Mouse (Mus musculus): ENCODE data around the gene Itga1. TPM values are rescaled to one million over a fixed set of nuclear protein-coding genes. Genes with fewer than 3 reads are reported as not detected.

Gene Itga1
- polyA plus RNA-seq, 2 experiments = 4.5 to 8.4 TPM

- Histone ChIP-seq H3K4me2 (replicated peaks; ENCODE audit: low read depth, low read length, severe bottlenecking) (no peak overlapping the region), H3K4me1 (ENCODE audit: control insufficient read depth, insufficient read depth, low read length) (no peaks in the 10 kb centered on the region), H3K27ac (replicated peaks; ENCODE audit: low read depth, low read length) (no peak overlapping the region), H3K9ac (ENCODE audit: low read depth, low read length, severe bottlenecking) (no peak overlapping the region), H3K4me3 (replicated peaks; ENCODE audit: low read length) (no peak overlapping the region), H3K27me3 (ENCODE audit: control insufficient read depth, insufficient read depth, low read length) (no peaks in the 10 kb centered on the region), H3K9me3 (ENCODE audit: control insufficient read depth, low read length) (no peaks in the 10 kb centered on the region), H3K36me3 (ENCODE audit: control insufficient read depth, insufficient read depth, low read length) (no peaks in the 10 kb centered on the region)
- no peak for ATAC-seq (ENCODE audit: low FRiP score, low read depth)
- no peak for TF ChIP-seq POLR2A (IDR thresholded peaks at IDR 0.05; ENCODE audit: borderline replicate concordance, extremely low read depth, insufficient read depth, insufficient read length)
- 85% methylated on average over 2 of the region's 2 CpGs for WGBS
- no peak for DNase-seq (ENCODE audit: low spot score)
These were observed 6.4 kb downstream of the Itga1 start for GRCm38 (mm10) chr13:115095392-115095791.

DNA sequence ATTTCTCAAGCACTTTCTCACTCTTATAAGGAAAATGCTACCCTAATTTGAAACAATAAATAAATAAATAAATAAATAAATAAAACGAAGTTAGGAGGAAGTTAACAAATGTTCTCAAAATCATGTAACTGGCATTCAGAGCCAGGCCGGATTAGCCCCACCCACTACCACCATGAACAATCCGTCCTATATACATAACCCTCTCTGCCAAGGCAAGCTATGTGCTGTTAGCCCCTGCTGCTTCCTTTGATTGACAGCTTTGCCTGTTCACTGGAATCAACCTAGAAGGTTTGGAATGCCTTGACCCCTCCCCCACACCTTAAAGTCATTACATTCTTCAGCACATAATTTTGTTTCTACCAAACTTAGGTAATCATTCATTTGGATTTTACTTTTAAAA, 10.3 kb downstream of the Itga1 start:
- no peak for TF ChIP-seq POLR2A (IDR thresholded peaks at IDR 0.05; ENCODE audit: borderline replicate concordance, extremely low read depth, insufficient read depth, insufficient read length)
- H3K4me2 ChIP-seq (replicated peaks; ENCODE audit: low read depth, low read length, severe bottlenecking) = no peak overlapping the region
- H3K27me3 ChIP-seq (ENCODE audit: control insufficient read depth, insufficient read depth, low read length) = no peaks in the 10 kb centered on the region
- H3K4me3 ChIP-seq (replicated peaks; ENCODE audit: low read length) = no peak overlapping the region
- H3K9me3 ChIP-seq (ENCODE audit: control insufficient read depth, low read length) = no peaks in the 10 kb centered on the region
- ATAC-seq (ENCODE audit: low FRiP score, low read depth) (no peak), DNase-seq (ENCODE audit: low spot score) (no peak)
- H3K36me3 ChIP-seq (ENCODE audit: control insufficient read depth, insufficient read depth, low read length) = peaks cover 21% of the 10 kb centered on the region
- 66% methylated on average over 3 of the region's 3 CpGs for WGBS
- H3K4me1 ChIP-seq (ENCODE audit: control insufficient read depth, insufficient read depth, low read length) = peaks cover 11% of the 10 kb centered on the region
- no peak overlapping the region for H3K27ac ChIP-seq (replicated peaks; ENCODE audit: low read depth, low read length)
- no peak overlapping the region for H3K9ac ChIP-seq (ENCODE audit: low read depth, low read length, severe bottlenecking)

GRCm38 (mm10) chr13:115090977-115091445, 10.8 kb downstream of the Itga1 start:
- ATAC-seq (ENCODE audit: low FRiP score, low read depth) = no peak
- TF ChIP-seq POLR2A (IDR thresholded peaks at IDR 0.05; ENCODE audit: borderline replicate concordance, extremely low read depth, insufficient read depth, insufficient read length) = no peak
- DNase-seq (ENCODE audit: low spot score) = no peak
- Histone ChIP-seq H3K9me3 (ENCODE audit: control insufficient read depth, low read length) (no peaks in the 10 kb centered on the region), H3K9ac (ENCODE audit: low read depth, low read length, severe bottlenecking) (peak overlapping the region; percentile 73; the same call in 1 of the 2 replicates), H3K4me3 (replicated peaks; ENCODE audit: low read length) (peak overlapping the region; percentile 63), H3K27ac (replicated peaks; ENCODE audit: low read depth, low read length) (peak overlapping the region; percentile 84), H3K4me2 (replicated peaks; ENCODE audit: low read depth, low read length, severe bottlenecking) (peak overlapping the region; percentile 89), H3K27me3 (ENCODE audit: control insufficient read depth, insufficient read depth, low read length) (no peaks in the 10 kb centered on the region), H3K4me1 (ENCODE audit: control insufficient read depth, insufficient read depth, low read length) (peaks cover 11% of the 10 kb centered on the region), H3K36me3 (ENCODE audit: control insufficient read depth, insufficient read depth, low read length) (peaks cover 25% of the 10 kb centered on the region)
- 47% methylated on average over 9 of the region's 9 CpGs for WGBS

- Histone ChIP-seq H3K27me3 (ENCODE audit: control insufficient read depth, insufficient read depth, low read length) (no peaks in the 10 kb centered on the region), H3K4me2 (replicated peaks; ENCODE audit: low read depth, low read length, severe bottlenecking) (peak within 1 kb of the TSS; percentile 89), H3K4me3 (replicated peaks; ENCODE audit: low read length) (peak within 1 kb of the TSS; percentile 63), H3K9me3 (ENCODE audit: control insufficient read depth, low read length) (no peaks in the 10 kb centered on the region), H3K36me3 (ENCODE audit: control insufficient read depth, insufficient read depth, low read length) (peaks cover 29% of the 10 kb centered on the region), H3K27ac (replicated peaks; ENCODE audit: low read depth, low read length) (peak within 1 kb of the TSS; percentile 84), H3K9ac (ENCODE audit: low read depth, low read length, severe bottlenecking) (peak within 1 kb of the TSS; percentile 73), H3K4me1 (ENCODE audit: control insufficient read depth, insufficient read depth, low read length) (peaks cover 11% of the 10 kb centered on the region)
- under 1% methylated on average over 60 of the region's 60 CpGs for WGBS
- peak; percentile 92 for DNase-seq (ENCODE audit: low spot score)
- peak; percentile 93 for ATAC-seq (ENCODE audit: low FRiP score, low read depth)
- TF ChIP-seq POLR2A (IDR thresholded peaks at IDR 0.05; ENCODE audit: borderline replicate concordance, extremely low read depth, insufficient read depth, insufficient read length) = peak; percentile 80; the same call in 1 of the 2 replicates
These were observed 11.4 kb downstream of the Itga1 start, which contains the start of gene Pelo for GRCm38 (mm10) chr13:115090069-115090976. Gene Pelo, minus strand, starts transcription at chr13:115090186.

DNA sequence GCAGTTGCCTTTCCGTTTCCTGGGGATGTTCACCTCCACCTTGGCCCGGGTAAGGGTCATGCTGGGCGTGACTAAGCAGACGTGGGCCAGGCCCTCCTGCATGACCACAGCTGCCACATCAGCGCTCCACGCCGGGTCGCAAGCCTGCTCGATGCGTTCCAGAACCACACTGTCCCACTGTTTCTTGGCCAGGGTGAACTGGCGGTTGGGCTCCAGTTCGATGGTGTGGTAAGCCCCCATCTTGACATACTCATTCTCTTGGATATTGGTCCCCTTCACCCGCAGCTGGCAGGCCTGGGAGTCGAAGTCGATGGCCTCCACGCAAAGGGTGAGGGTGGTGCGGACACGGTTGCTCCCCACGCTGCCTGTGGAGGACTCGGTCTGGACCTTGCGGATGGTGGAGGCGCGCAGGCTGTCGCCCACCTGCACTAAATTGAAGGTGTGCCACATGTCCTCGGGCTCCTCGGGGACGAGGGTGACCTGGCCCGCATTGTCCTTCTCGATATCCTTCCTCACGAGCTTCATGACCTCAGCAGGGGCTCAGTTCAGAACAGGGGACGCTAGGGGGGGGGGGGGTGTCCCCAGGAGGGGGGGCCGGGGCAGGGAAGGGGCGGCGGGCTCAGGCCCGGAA, 12.3 kb downstream of the Itga1 start:
- H3K9me3 ChIP-seq (ENCODE audit: control insufficient read depth, low read length) = no peaks in the 10 kb centered on the region
- H3K4me1 ChIP-seq (ENCODE audit: control insufficient read depth, insufficient read depth, low read length) = peaks cover 11% of the 10 kb centered on the region
- ATAC-seq (ENCODE audit: low FRiP score, low read depth) (peak; percentile 32), DNase-seq (ENCODE audit: low spot score) (no peak)
- peak overlapping the region; percentile 84; the same call in 1 of the 2 replicates for H3K27ac ChIP-seq (replicated peaks; ENCODE audit: low read depth, low read length)
- H3K9ac ChIP-seq (ENCODE audit: low read depth, low read length, severe bottlenecking) = peak overlapping the region; percentile 73
- peaks cover 29% of the 10 kb centered on the region for H3K36me3 ChIP-seq (ENCODE audit: control insufficient read depth, insufficient read depth, low read length)
- TF ChIP-seq POLR2A (IDR thresholded peaks at IDR 0.05; ENCODE audit: borderline replicate concordance, extremely low read depth, insufficient read depth, insufficient read length) = no peak
- H3K27me3 ChIP-seq (ENCODE audit: control insufficient read depth, insufficient read depth, low read length) = no peaks in the 10 kb centered on the region
- peak overlapping the region; percentile 63 for H3K4me3 ChIP-seq (replicated peaks; ENCODE audit: low read length)
- WGBS = 9% methylated on average over 32 of the region's 35 CpGs
- peak overlapping the region; percentile 89 for H3K4me2 ChIP-seq (replicated peaks; ENCODE audit: low read depth, low read length, severe bottlenecking)
